Mouse (Mus musculus): ENCODE measurements around the gene Acot8. TPM values are rescaled to one million over a fixed set of nuclear protein-coding genes. Genes with fewer than 3 reads are reported as not detected.

The Acot8 gene
- polyA plus RNA-seq, 1 experiment from 2014 or later: 22.2 TPM

Other genes starting within 250 kb of the Acot8 start
- gene Wfdc2, start 242.5 kb downstream of the Acot8 start, polyA plus RNA-seq (2015; fragmentation: Nextera tagmentation; extraction: Ambion mirVana): 2.9 TPM in 2 replicates
- not detected in 2 replicates for gene Spint3, start 231.4 kb downstream of the Acot8 start, polyA plus RNA-seq (2015; fragmentation: Nextera tagmentation; extraction: Ambion mirVana)
- gene Wfdc6a, start 219.4 kb downstream of the Acot8 start, polyA plus RNA-seq (2015; fragmentation: Nextera tagmentation; extraction: Ambion mirVana): 0.20 TPM in 2 replicates
- gene Eppin, start 211.3 kb downstream of the Acot8 start, polyA plus RNA-seq (2015; fragmentation: Nextera tagmentation; extraction: Ambion mirVana): not detected in 2 replicates
- gene Wfdc6b, start 191.4 kb downstream of the Acot8 start, polyA plus RNA-seq (2015; fragmentation: Nextera tagmentation; extraction: Ambion mirVana): not detected in 2 replicates
- gene Wfdc8, start 191.3 kb downstream of the Acot8 start, polyA plus RNA-seq (2015; fragmentation: Nextera tagmentation; extraction: Ambion mirVana): not detected in 2 replicates
- gene Wfdc16, start 166.1 kb downstream of the Acot8 start, polyA plus RNA-seq (2015; fragmentation: Nextera tagmentation; extraction: Ambion mirVana): not detected in 2 replicates
- not detected in 2 replicates for gene Wfdc10, start 148.8 kb downstream of the Acot8 start, polyA plus RNA-seq (2015; fragmentation: Nextera tagmentation; extraction: Ambion mirVana)
- gene Wfdc9, start 148.3 kb downstream of the Acot8 start, polyA plus RNA-seq (2015; fragmentation: Nextera tagmentation; extraction: Ambion mirVana): not detected in 2 replicates
- not detected in 2 replicates for gene Wfdc11, start 130.8 kb downstream of the Acot8 start, polyA plus RNA-seq (2015; fragmentation: Nextera tagmentation; extraction: Ambion mirVana)
- gene Wfdc13, start 119.8 kb downstream of the Acot8 start, polyA plus RNA-seq (2015; fragmentation: Nextera tagmentation; extraction: Ambion mirVana): 0.15 TPM in 1 of 2 replicates, not detected in the other
- gene Spint4, start 106.4 kb downstream of the Acot8 start, polyA plus RNA-seq (2015; fragmentation: Nextera tagmentation; extraction: Ambion mirVana): not detected in 2 replicates
- gene Spint5, start 89.6 kb downstream of the Acot8 start, polyA plus RNA-seq (2015; fragmentation: Nextera tagmentation; extraction: Ambion mirVana): not detected in 2 replicates
- 1.6 and 1.7 TPM in 2 replicates for gene Wfdc3, start 59.0 kb downstream of the Acot8 start, polyA plus RNA-seq (2015; fragmentation: Nextera tagmentation; extraction: Ambion mirVana)
- gene Dnttip1, start 58.9 kb downstream of the Acot8 start, polyA plus RNA-seq (2015; fragmentation: Nextera tagmentation; extraction: Ambion mirVana): 55.9 and 60.0 TPM in 2 replicates
- gene Ube2c, start 35.0 kb downstream of the Acot8 start, polyA plus RNA-seq (2015; fragmentation: Nextera tagmentation; extraction: Ambion mirVana): 69.0 and 75.0 TPM in 2 replicates
- 0.68 and 44.8 TPM in 2 replicates for gene Tnnc2, start 24.9 kb downstream of the Acot8 start, polyA plus RNA-seq (2015; fragmentation: Nextera tagmentation; extraction: Ambion mirVana)
- gene Snx21, start 19.1 kb downstream of the Acot8 start, polyA plus RNA-seq (2015; fragmentation: Nextera tagmentation; extraction: Ambion mirVana): 45.3 and 47.5 TPM in 2 replicates
- 16.4 and 17.1 TPM in 2 replicates for gene Zswim3, start 216 bp upstream of the Acot8 start, polyA plus RNA-seq (2015; fragmentation: Nextera tagmentation; extraction: Ambion mirVana)
- gene Zswim1, start 17.8 kb upstream of the Acot8 start, polyA plus RNA-seq (2015; fragmentation: Nextera tagmentation; extraction: Ambion mirVana): 26.1 and 32.7 TPM in 2 replicates
- not detected in 2 replicates for gene Spata25, start 23.7 kb upstream of the Acot8 start, polyA plus RNA-seq (2015; fragmentation: Nextera tagmentation; extraction: Ambion mirVana)
- gene Ctsa, start 28.0 kb upstream of the Acot8 start, polyA plus RNA-seq (2015; fragmentation: Nextera tagmentation; extraction: Ambion mirVana): 108 and 114 TPM in 2 replicates
- 6.7 and 7.8 TPM in 2 replicates for gene Neurl2, start 28.6 kb upstream of the Acot8 start, polyA plus RNA-seq (2015; fragmentation: Nextera tagmentation; extraction: Ambion mirVana)
- gene Pltp, start 52.8 kb upstream of the Acot8 start, polyA plus RNA-seq (2015; fragmentation: Nextera tagmentation; extraction: Ambion mirVana): 127 and 140 TPM in 2 replicates
- 71.3 and 77.6 TPM in 2 replicates for gene Pcif1, start 74.4 kb upstream of the Acot8 start, polyA plus RNA-seq (2015; fragmentation: Nextera tagmentation; extraction: Ambion mirVana)
- gene Zfp335, start 106.9 kb upstream of the Acot8 start, polyA plus RNA-seq (2015; fragmentation: Nextera tagmentation; extraction: Ambion mirVana): 13.4 and 17.1 TPM in 2 replicates
- gene Mmp9, start 135.9 kb upstream of the Acot8 start, polyA plus RNA-seq (2015; fragmentation: Nextera tagmentation; extraction: Ambion mirVana): 22.5 and 29.3 TPM in 2 replicates
- gene Slc12a5, start 155.9 kb upstream of the Acot8 start, polyA plus RNA-seq (2015; fragmentation: Nextera tagmentation; extraction: Ambion mirVana): 52.7 and 54.9 TPM in 2 replicates
- 83.8 and 90.0 TPM in 2 replicates for gene Ncoa5, start 230.0 kb upstream of the Acot8 start, polyA plus RNA-seq (2015; fragmentation: Nextera tagmentation; extraction: Ambion mirVana)

All from hindbrain, embryonic 16.5 days (tissue).